24 mouse cellular contexts compared by ENCODE assay signal in genomic region chr7:129421181-129421580, GRCm38 (mm10).
A peak's percentile ranks its signal among the peaks of the same experiment; 100 is the strongest.
DNase-seq lines count a peak whose midpoint lies in the region; TF ChIP-seq lines count a peak whose summit lies in the region.
"Had no signal": no experiment of that assay in that cellular context is flagged by ENCODE, and none has a peak within 500 bp of the region (broad histone marks: within the 10 kb centered on the region; RNA-seq: fewer than 3 reads in every experiment).

No protein-coding gene starts in this region.

- no peaks in the 10 kb centered on the region for H3K9me3 ChIP-seq in E14TG2a.4 (ENCODE audit: low read length)
- H3K9me3 ChIP-seq: embryonic facial prominence, embryonic 13.5 days; embryonic facial prominence, embryonic 15.5 days; forebrain, embryonic 10.5 days; forebrain, embryonic 12.5 days had no signal

- TF ChIP-seq CTCF in E14TG2a.4 (conservative IDR thresholded peaks at IDR 0.05; ENCODE audit: low read length), result no peak

- H3K4me1 ChIP-seq in E14TG2a.4 (replicated peaks; ENCODE audit: low read depth, low read length), result peaks cover 70% of the 10 kb centered on the region
- H3K4me1 ChIP-seq: embryonic facial prominence, embryonic 13.5 days; embryonic facial prominence, embryonic 15.5 days; forebrain, embryonic 10.5 days; forebrain, embryonic 12.5 days had no signal

- H3K4me3 ChIP-seq in E14TG2a.4 (replicated peaks; ENCODE audit: low read length), result 0 out of 2 replicates have a peak overlapping the region, but pooled peaks have one; percentile 2
- H3K4me3 ChIP-seq: embryonic facial prominence, embryonic 13.5 days; embryonic facial prominence, embryonic 15.5 days; erythroblast, embryonic 14.5 days; forebrain, embryonic 10.5 days; forebrain, embryonic 12.5 days had no signal

- intact Hi-C loops in gastrocnemius, postnatal 14 days (cut with DNase I; ENCODE audit: low total_unique reads), result no loop called here

- no peaks in the 10 kb centered on the region for H3K27me3 ChIP-seq in E14TG2a.4 (ENCODE audit: insufficient read depth, low read length)
- H3K27me3 ChIP-seq: embryonic facial prominence, embryonic 13.5 days; embryonic facial prominence, embryonic 15.5 days; forebrain, embryonic 12.5 days; Patski had no signal

- H3K36me3 ChIP-seq in E14TG2a.4 (ENCODE audit: insufficient read depth, low read length), result no peaks in the 10 kb centered on the region
- H3K36me3 ChIP-seq: embryonic facial prominence, embryonic 13.5 days; embryonic facial prominence, embryonic 15.5 days; forebrain, embryonic 10.5 days; forebrain, embryonic 12.5 days; G1E had no signal

- DNase-seq in ES-CJ7 (ENCODE audit: low read depth, low spot score), result peak; percentile 75
- peak; percentile 88 for DNase-seq in R1 (ENCODE audit: low read depth, low spot score)
- DNase-seq in ZHBTc4 (ENCODE audit: low read depth, low spot score), result peak; percentile 96
- DNase-seq in gastrocnemius, postnatal 14 days, result no peak
- no peak for DNase-seq in gastrocnemius, postnatal 4 days (ENCODE audit: low spot score in 2 of 2)
- DNase-seq in kidney, adult 8-10 months, result no peak
- DNase-seq: adrenal gland, adult 8-10 months; adrenal gland, postnatal 14 days; adrenal gland, postnatal 36 days; B cell, adult 2 months; cerebellum, adult 18-20 months; cerebellum, adult 8-10 months; cerebellum, adult 9-11 months; cerebellum, postnatal 14 days; cerebellum, postnatal 36 days; embryo, embryonic 11 days had no signal

Comparison
In these comparisons a context has a peak if more than half of its experiments do, and no peak if none do; other contexts are left out.
1. DNase-seq: peak in ES-CJ7 (single experiment), R1 (single experiment) and ZHBTc4 (single experiment); none in gastrocnemius, postnatal 14 days (single experiment), gastrocnemius, postnatal 4 days (0 of 2) and kidney, adult 8-10 months (0 of 2).